Mouse (Mus musculus) T-helper 1 cell (primary cell): ENCODE data around the gene Per3.

ENCODE experiments used
- in situ Hi-C: fragments of 300-600 bp; cut with MboI, MseI; formaldehyde crosslinking; loops from one replicate; pipeline ENCODE4 v1.15.1; 2025; ENCODE audit warnings: high pct_unique_total_duplicates

Gene Per3

GRCm38 (mm10) chr4:150962231-150962630 lies 82.2 kb downstream of the Per3 start:
- in situ Hi-C loops, result loop anchor here (10.0 kb wide), 1 partner anchor 97 kb away; no protein-coding TSS in a partner anchor

GRCm38 (mm10) chr4:150958536-150958935 lies 85.9 kb downstream of the Per3 start:
- in situ Hi-C loops, result no loop called here

- in situ Hi-C loops, result no loop called here
Measured at GRCm38 (mm10) chr4:150957106-150957458, 87.4 kb downstream of the Per3 start.

- in situ Hi-C loops, result no loop called here
Measured at GRCm38 (mm10) chr4:150956369-150957105, 87.9 kb downstream of the Per3 start.
